Mouse (Mus musculus) Patski (cell line): ENCODE data around the gene Birc7. TPM values are rescaled to one million over a fixed set of nuclear protein-coding genes. Genes with fewer than 3 reads are reported as not detected.

Experiments used
- ATAC-seq: fragments of 100-300 bp; one replicate; pipeline ENCODE4 v1.8.0; 2021
- CTCF ChIA-PET: fragments of 350-600 bp; sonication (Branson Sonifier 250); formaldehyde crosslinking; loops from one replicate; lab custom pipeline; 2022; ENCODE audit warnings: inconsistent platforms; lab: Charles Lee
- POLR2A ChIA-PET: fragments of 350-600 bp; sonication (Branson Sonifier 250); formaldehyde crosslinking; loops from one replicate; lab custom pipeline; 2022; ENCODE audit warnings: antibody characterized with exemption, inconsistent platforms; lab: Charles Lee
- DNase-seq: peaks from one replicate; pipeline ENCODE4 v3.0.0-alpha.2; 2011; ENCODE audit warnings: low read depth, low spot score
- H3K27me3 ChIP-seq: fragments of 371-371 bp; one replicate; pipeline ENCODE4 v1.5.1; 2021
- CTCF ChIP-seq: fragments of 100-300 bp; IDR thresholded peaks from one replicate; pipeline ENCODE4 v1.5.1; 2021
- in situ Hi-C: fragments of 300-500 bp; cut with MboI; formaldehyde crosslinking; loops from 3 replicates; pipeline ENCODE4 v1.11.1; 2018; ENCODE audit warnings: low pct_unique_long_range_greater_than_20kb, mixed read lengths
- polyA plus RNA-seq: library from polyadenylated mRNA; unstranded; gene quantifications from one replicate; pipeline ENCODE4 v1.2.3, GENCODE M21; 2021

Gene Birc7
- polyA plus RNA-seq, 1 experiment from 2014 or later: not detected

DNA sequence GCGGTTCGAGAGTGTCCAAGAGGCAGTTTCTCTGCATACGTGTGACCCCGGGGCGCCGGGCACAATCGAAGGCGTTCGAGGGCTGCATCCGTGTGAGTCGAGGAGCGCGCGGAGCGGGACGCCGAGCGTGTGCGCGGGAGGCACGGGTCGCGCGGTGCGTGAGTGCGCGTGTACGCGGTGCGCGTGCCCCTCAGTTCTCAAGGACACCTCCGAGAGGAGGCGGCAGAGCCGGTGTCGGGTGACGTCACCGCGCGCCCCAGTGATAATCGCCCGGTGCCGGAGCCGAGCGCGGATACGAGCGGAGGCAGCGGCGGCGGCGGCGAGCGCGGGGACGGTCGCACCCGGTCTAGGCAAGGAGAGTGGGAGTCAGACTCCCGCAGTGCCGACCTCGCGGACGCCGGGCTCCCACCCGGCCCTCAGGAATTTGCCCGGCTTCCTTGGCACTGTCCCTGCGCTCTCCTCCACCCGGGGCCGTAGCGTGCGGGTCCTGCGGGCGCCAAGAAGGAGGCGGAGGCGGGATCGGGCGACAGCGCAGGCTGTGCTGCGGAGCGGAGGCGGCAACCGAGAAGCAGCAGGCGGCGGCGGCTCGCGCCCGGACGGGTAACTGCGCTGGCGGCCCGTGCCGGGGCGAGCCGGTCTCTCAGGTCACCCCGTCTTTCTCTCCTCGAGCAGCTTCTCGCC, 35.8 kb upstream of the Birc7 start:
- ATAC-seq: no peak
- in situ Hi-C loops: loop anchor here (25.0 kb wide), 1 partner anchor 106 kb away; the partner anchor contains the start of gene Bhlhe23
- ChIA-PET CTCF (interaction anchor here (1.0 kb wide), 1 partner anchor 88 kb away, joined by 3 read pairs; no protein-coding TSS in a partner anchor), POLR2A (interaction anchor here (0.7 kb wide), 1 partner anchor 124 kb away, joined by 4 read pairs; no protein-coding TSS in a partner anchor)
- DNase-seq: no peak
- no peak for TF ChIP-seq CTCF
- peaks cover 51% of the 10 kb centered on the region for H3K27me3 ChIP-seq

DNA sequence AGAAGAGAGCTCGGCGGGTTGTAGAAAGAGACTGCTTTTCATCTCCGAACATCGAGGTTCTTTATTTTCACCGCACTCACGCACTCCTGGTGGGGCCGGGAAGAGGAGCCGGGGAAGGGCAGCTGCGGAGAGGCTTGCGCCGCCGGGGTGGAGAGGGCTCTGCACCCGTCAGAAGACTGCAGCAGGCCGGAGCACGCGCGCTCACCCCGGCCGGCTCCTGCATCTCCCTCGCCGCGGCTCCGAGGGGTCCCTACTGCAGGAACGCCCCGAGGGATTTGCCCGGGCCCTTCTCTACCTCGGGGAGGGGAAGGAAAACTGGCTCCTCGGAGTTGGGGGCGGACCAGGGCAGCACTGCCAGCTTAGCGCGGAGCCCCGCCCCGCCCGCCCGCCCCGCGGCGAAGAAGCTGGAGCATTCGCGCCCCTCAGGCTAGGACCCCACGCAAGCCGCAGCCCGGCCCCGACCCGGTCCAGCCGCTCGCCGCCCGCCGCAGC, 35.2 kb upstream of the Birc7 start:
- ATAC-seq (no peak), DNase-seq (no peak)
- ChIA-PET POLR2A (no interaction called here), CTCF (interaction anchor here (1.0 kb wide), 1 partner anchor 89 kb away, joined by 3 read pairs; no protein-coding TSS in a partner anchor)
- in situ Hi-C loops: loop anchor here (25.0 kb wide), 1 partner anchor 106 kb away; the partner anchor contains the start of gene Bhlhe23
- peaks cover 51% of the 10 kb centered on the region for H3K27me3 ChIP-seq
- no peak for TF ChIP-seq CTCF

DNA sequence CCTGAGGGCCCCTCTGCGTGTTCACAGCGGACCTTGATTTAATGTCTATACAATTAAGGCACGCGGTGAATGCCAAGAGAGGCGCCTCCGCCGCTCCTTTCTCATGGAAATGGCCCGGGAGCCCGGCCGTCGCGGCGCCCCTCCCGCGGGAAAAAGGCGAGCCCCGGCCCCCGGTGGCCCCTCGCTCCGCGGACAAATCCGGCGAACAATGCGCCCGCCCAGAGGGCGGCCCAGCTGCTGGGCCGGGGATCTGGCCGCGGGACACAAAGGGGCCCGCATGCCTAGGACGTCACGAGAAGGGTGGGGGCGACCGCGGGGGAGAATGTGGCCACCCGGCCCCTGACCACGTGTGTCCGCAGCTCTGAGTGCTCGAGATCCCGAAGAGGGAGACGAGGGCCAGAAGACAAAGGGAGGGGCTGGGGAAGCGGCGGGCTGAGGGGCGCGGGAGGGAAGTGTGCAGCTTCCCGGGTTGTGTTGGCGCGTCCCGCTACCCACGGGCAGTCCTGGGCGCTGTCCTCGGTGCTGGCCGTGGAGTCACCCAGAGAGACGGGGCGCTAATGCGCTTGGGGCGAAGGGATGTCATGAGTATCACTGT, 34.7 kb upstream of the Birc7 start:
- no peak for TF ChIP-seq CTCF
- peaks cover 47% of the 10 kb centered on the region for H3K27me3 ChIP-seq
- no peak for DNase-seq
- no peak for ATAC-seq
- CTCF ChIA-PET: interaction anchor here (1.0 kb wide), 1 partner anchor 89 kb away, joined by 3 read pairs; no protein-coding TSS in a partner anchor
- POLR2A ChIA-PET: no interaction called here
- in situ Hi-C loops: loop anchor here (25.0 kb wide), 1 partner anchor 107 kb away; the partner anchor contains the start of gene Bhlhe23

DNA sequence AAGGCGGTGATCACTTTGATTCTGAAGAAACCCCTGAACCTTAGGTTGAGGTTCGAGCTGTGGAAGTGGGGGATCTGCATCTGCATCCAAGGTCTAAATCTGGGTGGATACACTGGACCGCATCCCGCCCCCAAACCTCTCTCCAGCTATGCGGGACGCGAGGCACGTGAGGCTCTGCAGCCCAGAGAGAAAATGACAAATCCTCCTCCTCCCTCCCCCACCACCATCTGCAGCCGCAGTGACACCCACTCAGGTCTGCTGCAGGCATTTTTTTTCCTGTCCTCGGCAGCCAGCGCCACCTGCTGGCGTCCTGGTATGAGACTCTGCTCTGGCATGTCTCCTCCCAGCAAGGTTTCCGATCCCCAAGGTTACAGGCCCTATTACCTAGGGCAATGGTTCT, 34.1 kb upstream of the Birc7 start:
- no peak for ATAC-seq
- POLR2A ChIA-PET: no interaction called here
- CTCF ChIA-PET: no interaction called here
- in situ Hi-C loops: loop anchor here (25.0 kb wide), 1 partner anchor 107 kb away; the partner anchor contains the start of gene Bhlhe23
- TF ChIP-seq CTCF: no peak
- no peak for DNase-seq
- peaks cover 46% of the 10 kb centered on the region for H3K27me3 ChIP-seq

DNA sequence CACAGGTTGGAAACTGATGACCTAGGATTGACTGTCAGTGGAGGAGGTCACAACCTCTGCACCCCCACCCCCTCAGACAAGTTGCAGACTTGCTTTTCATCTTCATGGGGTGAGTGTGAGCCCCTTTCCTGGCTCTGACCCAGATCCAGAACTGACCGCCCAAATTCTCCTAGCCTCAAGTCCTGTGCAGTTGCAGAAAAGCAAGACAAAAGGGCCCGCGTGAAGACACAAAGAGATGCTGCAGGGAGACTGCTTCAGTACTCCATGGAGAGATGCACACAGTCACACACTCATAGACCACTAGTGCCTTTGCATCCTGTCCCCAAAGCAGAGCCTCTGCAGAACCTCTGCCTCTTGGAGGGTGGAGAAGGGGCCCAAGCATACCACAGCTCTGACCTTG, 33.5 kb upstream of the Birc7 start:
- TF ChIP-seq CTCF: no peak
- DNase-seq (no peak), ATAC-seq (no peak)
- in situ Hi-C loops: loop anchor here (25.0 kb wide), 1 partner anchor 108 kb away; the partner anchor contains the start of gene Bhlhe23
- ChIA-PET POLR2A (no interaction called here), CTCF (interaction anchor here (1.5 kb wide), 1 partner anchor 16 kb away, joined by 3 read pairs; no protein-coding TSS in a partner anchor)
- H3K27me3 ChIP-seq: peaks cover 40% of the 10 kb centered on the region

DNA sequence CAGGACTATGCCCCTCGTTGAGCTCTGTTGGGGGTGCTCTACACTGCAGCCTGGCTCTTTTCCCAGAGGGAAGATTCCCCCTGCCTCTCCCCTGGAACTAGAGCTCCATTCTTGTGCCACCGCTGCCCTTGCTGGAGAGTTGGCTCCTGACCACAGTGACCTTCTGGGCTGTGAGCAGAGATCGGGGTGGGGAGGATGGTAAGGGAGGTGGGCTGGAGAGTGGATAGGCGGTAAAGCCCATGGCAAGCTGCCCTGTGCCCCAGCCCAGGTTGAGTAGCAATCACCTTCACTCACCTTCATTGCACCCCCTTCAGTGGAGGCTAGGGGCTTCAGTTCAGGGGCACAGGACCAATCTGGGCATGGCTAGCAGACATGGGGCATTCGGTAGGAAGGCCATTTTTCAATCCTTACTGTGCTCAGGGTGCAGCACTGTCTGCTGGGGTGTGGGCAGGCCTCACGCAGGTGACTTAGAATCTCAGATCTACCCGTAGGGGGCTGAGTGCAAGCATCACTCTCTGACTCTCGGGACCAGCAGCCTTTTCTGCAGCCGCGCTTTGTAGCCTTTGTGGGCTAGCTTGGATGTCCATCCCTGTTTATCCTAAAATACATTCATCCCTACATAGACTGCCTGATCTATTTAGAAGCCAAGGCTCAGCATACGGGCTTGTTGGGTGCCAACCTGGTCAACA, 32.8 kb upstream of the Birc7 start:
- ChIA-PET POLR2A (no interaction called here), CTCF (interaction anchor here (1.5 kb wide), 1 partner anchor 15 kb away, joined by 3 read pairs; no protein-coding TSS in a partner anchor)
- peaks cover 33% of the 10 kb centered on the region for H3K27me3 ChIP-seq
- DNase-seq (no peak), ATAC-seq (no peak)
- TF ChIP-seq CTCF: no peak
- in situ Hi-C loops: loop anchor here (25.0 kb wide), 1 partner anchor 109 kb away; the partner anchor contains the start of gene Bhlhe23

DNA sequence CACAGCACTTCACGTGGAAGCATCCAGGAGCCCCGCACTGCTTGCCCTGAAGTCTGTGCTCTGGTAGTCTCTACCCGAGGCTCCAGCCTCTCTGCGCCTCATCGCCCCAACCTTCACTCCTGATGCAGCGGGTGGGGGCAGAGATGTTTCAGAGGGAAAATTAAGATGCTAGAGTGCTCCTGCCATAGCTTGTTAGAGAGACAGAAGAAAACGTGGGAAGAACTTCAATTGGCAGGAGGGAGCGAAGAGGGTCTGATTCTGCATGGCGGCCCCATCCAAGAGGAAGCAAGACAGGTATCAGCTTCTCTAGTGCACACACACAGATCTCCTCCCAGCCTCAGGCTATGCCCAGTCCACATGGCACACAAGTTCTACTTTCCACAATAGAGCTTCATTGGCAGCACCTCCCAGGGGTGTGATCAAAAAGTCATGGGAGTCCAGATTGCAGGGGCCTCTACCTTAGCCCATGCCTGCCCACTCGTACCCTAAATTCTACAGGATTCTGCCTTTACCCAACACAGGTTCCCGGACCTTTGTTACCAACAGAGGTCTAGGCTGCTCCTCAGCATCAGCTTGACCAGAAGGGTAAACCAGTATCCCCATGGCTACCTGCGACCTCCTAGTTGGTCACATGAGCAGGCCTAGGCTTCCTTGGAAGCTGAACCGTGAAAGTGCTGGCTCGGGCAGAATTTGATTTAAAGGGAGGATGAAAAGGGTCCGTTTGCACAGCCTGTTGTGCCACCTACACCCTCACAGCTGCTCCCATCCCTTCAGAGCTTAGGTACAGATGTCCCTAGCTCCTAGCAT, 31.8 kb upstream of the Birc7 start:
- H3K27me3 ChIP-seq: peaks cover 28% of the 10 kb centered on the region
- ChIA-PET POLR2A (no interaction called here), CTCF (interaction anchor here (1.5 kb wide), 1 partner anchor 14 kb away, joined by 3 read pairs; no protein-coding TSS in a partner anchor)
- DNase-seq (no peak), ATAC-seq (no peak)
- TF ChIP-seq CTCF: no peak
- in situ Hi-C loops: loop anchor here (25.0 kb wide), 1 partner anchor 110 kb away; the partner anchor contains the start of gene Bhlhe23

DNA sequence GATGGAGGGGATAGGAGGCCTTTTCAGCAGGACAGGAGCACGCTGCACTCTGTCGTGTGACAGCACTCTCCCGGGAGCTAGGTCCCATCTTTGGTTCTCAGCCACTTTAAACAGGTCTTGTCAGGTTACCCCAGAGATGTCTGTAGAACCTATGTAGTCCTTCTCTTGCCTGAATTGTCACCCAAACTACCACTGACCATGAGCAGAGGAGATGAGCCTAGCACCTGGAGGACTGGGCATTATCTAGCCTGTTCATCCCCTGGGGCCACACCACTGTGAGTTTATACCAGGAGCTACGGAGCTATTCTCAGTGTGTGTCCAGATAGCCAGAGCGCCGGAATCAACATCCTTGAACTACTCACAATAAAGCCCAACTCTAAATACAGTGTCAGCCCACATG, 31.0 kb upstream of the Birc7 start:
- POLR2A ChIA-PET: no interaction called here
- CTCF ChIA-PET: no interaction called here
- no peak for TF ChIP-seq CTCF
- peaks cover 28% of the 10 kb centered on the region for H3K27me3 ChIP-seq
- in situ Hi-C loops: loop anchor here (25.0 kb wide), 1 partner anchor 111 kb away; the partner anchor contains the start of gene Bhlhe23
- no peak for ATAC-seq
- DNase-seq: no peak

DNA sequence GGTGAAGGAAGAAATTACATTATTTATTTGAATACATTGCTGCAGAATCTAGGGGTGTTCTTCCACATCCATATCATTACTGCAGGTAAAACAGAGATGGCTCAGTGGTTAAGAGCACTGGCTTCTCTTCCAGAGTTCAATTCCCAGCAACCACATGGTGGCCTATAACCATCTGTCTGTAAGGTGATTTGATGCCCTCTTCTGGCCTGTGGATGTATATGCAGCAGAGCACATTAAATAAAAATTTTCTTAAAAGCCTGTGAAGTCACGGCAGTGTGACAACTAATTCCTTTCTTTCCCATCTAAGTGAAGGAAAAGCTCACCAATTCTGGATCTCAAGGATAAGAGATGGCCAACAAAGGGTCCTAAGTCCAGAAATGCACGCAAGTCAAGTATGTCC, 26.7 kb upstream of the Birc7 start:
- ChIA-PET POLR2A (no interaction called here), CTCF (interaction anchor here (0.9 to 1.8 kb wide), 9 partner anchors 11 to 114 kb away, joined by 3 to 5 read pairs (median 3); no protein-coding TSS in a partner anchor)
- DNase-seq (no peak), ATAC-seq (no peak)
- H3K27me3 ChIP-seq: no peaks in the 10 kb centered on the region
- in situ Hi-C loops: no loop called here
- peak; percentile 71 for TF ChIP-seq CTCF
